Mouse (Mus musculus): Measurements from ENCODE around the gene Pex11g. TPM values are rescaled to one million over a fixed set of nuclear protein-coding genes. Genes with fewer than 3 reads are reported as not detected.
A peak's percentile ranks its signal among the peaks of the same experiment; 100 is the strongest.

Pex11g gene
- polyA plus RNA-seq, 3 experiments from 2014 or later, result 9.0 to 20.4 (median 16.7) TPM

DNA sequence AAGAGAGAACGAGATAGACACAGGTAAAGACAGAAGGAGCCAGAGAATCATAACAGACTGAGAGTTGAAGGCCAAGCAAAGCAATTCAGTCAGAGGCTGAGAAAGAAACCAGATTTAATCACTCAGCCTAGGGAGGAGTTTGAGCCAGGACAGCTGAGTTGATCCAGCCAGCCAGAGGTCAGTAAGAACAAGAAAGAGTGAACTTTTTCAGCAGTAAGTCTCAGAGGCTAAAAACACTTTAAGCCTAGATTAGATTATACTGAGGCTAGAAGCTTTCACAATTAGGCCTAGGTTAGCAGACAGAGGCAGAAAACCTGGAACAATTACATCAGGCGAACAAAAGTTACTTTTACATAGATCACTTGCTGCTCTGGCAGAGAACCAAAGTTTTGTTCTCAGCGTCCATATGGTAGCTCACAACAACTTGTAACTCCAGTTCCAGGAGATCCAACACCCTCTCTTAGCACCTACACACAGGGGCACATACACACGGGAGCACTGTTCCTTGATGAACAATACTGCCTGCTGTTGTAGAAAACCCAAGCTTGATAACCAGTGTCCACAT, 12.8 kb upstream of the Pex11g start:
- ATAC-seq, result no peak

DNA sequence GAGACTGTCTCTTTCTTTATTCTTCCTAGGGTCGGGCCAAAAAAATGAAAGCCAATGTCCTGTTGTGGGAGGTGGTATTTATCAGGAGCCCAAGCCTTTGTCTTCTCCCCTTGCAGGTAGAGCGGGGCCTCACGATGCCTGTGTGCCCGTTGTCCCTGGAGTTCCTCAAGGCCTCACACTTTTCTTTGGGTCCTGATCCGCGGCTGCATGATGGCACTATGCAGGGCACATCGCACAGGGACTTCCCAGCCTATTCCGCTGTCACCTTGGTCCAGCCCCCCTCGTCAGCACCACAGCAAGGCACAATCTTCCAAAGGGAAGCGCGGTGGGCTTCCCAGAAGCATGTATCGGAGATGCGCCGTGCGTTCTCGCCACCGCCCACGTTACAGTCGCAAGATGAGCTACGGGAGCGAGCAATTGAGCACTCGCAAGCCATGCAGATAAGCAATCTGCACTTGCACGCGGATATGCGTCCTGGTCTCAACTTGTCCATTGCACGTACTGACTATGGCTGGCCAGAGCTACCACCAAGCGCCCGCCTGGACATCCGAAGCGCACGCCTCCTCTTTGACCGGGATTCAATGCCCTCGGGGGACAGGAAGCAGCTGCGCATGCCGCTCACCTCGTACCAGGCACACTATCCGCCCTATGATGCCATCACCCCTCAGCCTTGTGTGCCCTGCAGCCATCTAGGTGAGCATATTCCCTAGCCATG, 8.4 kb upstream of the Pex11g start:
- peak; percentile 41 for ATAC-seq

DNA sequence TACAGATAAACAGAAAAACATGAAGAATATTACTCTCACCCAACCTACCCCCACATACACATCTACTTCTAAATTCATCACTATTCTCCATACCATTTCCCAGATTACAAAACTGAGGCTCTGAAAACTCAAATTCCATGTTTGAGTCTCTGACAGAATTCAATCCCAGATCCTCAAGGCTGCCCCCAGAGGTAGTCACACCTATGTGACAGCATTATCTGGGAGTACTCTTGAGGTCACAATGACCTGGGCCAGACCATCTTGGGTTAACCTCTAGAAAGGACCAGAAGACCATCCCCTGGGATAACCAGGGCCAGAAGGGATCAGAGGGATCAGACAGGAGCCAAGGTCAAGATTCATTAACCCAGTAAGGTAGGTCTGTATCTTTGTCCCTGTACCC, 3.1 kb upstream of the Pex11g start, which contains the start of gene Tex45:
Tex45 (plus strand) TSS at position 301 of the 400 bp plus-strand sequence.
- ATAC-seq, result no peak

DNA sequence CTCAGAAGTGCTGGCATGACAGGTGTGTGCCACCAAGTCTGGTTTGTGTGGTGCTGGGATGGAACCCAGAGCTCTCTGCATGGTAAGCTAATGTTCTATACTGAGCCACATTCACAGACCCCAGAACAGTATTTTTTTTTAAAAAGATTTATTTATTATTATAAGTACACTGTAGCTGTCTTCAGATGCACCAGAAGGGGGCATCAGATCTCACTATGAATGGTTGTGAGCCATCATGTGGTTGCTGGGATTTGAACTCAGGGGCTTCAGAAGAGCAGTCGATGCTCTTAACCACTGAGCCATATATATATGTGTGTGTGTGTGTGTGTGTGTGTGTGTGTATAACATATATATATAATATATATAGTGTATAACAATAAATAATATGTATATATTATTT, 1.4 kb upstream of the Pex11g start:
- ATAC-seq, result no peak

DNA sequence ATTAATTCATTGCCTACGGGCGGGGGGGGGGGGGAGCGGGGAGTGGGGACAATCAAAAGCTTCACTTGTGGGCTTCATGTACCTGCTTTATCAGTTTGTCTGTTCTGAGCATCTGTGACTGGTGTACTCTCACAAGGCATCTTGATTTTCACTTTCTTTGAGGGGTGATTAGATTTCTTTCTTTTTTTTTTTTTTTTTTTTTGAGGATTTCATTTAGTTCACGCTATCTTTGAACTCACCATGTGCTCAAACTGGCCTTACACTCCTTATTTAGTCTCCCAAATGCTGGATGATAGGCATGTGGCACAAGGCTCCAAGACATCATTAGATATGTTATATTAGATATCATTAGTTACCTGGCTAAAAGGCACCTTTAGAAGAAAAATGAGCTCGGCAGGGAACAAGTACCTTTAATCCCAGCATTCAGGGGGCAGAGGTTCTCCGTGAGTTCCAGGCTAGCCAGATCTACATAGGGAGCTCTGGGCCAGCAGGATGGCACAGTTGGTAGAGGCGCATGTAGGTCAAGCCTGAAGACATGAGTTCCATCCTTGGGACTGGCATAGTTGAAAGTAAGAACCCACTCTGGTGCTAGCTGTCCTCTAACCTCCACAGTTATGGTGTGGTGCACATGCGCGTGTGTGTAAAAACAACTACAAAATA, 536 bp upstream of the Pex11g start:
- no peak for ATAC-seq

DNA sequence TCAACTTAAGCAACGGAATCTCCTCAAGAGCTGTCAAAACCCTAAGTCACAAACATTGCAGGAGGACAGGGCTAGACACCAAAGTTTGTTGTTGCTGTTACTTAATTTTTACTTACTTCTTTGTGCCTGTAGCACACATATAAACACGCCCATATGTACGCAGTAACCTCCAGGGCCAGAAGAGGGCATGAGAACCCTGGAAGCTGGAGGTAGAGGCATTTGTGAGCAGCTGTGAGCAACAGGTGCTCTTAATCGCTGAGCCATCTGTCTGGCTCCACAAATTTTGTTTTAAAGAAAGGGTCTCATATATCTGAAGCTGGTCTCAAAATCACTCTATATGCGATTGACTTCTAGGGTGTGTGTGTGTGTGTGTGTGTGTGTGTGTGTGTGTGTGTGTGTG, 3.2 kb downstream of the Pex11g start:
- ATAC-seq, result no peak

DNA sequence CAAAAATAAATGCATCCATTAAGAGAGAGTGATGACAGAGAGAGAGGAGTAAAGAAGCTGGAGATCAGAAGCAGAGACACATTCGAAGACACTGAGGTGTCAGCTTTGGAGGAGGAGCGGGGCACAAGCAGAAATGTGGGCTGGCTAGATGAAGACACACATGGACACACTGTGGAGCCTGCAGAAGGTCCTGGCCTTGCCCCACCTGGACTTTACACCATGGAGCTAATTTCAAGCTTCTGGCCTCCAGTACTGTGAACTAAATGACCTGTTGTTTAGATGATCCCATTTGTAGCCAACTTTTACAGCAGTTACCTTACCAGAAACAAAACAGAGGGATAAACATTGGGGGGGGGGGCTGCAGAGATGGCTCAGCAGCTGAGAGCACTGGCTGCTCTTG, 4.2 kb downstream of the Pex11g start:
- ATAC-seq, result no peak

DNA sequence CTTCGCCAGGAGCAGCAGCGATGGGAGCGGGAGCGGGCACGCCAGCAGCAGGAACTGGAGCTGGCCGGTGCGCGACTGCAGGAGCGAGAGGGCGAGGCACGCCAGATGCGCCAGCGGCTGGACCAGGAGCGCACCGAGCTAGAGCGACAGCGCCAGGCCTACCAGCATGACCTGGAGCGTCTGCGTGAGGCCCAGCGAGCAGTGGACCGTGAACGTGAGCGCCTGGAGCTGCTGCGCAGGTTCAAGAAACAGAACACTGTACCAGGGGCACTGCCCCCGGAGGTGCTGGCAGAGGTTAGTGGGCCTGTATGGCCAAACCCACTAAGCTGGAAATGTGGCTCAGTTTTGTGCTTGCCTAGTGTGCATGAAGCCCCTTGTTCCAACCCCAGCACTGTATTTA, 15.5 kb downstream of the Pex11g start:
- ATAC-seq, result no peak

DNA sequence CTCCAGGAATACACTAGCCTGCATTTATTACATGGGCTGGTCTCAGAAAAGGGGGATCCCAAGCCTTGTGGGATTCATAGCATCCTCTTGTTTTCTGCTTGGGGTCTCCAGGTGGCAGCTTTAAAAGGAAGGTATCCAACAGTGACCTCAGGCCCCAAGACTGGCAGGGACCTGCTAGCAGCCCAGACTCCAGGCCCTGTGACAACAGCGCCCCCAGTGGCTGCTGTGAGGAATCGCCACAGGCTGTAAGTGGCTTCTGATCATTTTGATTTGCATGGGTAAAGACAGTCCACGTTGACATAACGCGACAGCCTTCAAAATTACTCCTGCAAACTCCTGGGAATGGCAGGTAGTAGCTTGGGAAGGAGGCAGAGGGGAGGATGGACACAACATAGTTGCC, 16.8 kb downstream of the Pex11g start:
- ATAC-seq, result peak; percentile 68

DNA sequence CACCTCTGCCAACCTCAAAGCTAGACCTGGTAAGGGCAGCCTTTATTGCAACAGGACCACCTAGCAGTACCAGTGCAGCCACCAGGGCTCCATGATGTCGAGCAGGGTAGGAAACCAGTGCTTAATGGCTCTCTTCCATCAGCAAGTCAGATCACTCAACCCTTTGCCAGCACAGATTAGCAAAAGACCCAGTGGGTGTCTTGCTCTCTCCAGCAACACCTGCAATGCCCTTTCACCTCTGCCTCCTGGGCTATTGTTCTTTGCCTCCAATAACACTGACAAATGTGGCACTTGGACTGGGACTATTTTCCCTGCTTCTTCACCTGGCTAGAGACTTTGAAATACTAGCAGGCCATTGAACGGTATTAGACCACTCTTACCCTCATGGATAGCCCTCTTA, 18.3 kb downstream of the Pex11g start:
- no peak for ATAC-seq

DNA sequence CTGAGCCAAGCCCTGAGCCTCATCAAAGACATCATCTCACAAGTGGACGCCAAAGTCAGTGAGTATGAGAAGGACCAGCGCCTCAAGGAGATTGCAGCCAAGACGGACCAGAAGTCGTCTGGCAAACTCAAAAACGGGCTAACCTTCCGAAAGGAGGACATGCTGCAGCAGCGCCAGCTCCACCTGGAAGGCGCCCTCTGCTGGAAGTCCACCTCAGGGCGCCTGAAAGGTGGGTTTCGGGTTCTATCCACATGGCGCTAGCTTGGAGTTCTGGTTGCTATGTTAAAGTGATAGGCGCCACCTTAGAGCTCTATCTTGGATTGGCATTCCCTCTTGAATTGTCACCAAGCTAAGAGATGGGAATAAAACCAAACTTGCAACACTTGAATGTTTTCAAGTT, 28.0 kb downstream of the Pex11g start:
- no peak for ATAC-seq

DNA sequence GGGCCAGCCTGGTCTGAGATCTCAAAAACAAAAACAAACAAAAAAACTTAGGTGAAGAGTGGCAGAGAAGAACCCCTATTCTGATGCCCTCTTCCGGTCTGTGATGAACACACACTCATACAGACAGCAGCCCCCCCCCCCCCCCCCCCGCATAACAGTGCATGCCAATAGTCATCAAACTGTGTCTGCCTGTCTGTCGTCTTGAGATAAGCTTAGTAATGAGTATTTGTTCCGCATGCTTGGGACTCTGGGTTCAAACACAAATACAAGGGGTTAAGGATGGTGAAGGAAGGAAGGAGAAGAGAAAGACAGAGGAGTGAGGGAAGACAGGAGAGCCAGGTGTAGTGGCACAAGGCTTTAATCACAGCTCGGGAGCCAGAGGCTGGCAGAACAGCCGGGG, 31.0 kb downstream of the Pex11g start:
- ATAC-seq, result no peak

DNA sequence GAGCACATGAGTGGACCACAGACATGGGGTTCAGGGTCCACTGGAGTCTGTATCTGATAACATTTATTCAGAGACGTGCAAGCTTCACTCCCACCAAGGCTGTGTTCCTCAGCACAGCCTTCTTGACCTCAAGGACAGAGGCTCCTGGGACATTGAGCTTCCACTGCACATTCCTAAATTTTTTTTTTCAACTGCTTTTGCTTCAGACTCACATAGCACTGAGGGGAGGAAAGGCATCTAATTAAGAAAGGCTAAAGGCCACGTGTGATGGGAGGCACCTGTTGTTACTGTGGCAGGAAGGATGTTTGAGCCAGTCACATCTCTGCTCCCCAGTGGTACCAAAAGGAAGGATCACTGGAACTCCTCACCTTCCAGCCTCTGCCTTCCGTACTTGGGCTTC, 36.4 kb downstream of the Pex11g start:
- no peak for ATAC-seq

DNA sequence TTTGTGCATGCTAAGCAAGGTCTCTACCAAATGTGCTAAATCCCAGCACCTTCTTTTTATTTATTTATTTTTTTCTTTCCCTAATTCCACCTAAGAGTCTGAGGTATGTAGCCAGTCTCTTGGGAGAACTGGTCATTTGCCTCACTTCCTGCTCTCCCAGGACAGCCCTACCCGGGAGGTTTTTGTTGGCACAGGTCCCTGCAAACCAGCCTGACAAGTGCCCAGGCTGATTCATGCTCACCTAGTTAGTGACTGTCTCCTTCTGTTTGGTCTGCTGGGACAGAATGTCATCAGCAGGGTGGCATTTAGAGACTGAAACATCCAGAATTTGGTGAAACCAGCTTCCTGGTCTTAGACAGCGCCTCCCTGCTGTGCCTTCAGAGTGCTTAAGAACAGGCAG, 37.5 kb downstream of the Pex11g start:
- no peak for ATAC-seq

DNA sequence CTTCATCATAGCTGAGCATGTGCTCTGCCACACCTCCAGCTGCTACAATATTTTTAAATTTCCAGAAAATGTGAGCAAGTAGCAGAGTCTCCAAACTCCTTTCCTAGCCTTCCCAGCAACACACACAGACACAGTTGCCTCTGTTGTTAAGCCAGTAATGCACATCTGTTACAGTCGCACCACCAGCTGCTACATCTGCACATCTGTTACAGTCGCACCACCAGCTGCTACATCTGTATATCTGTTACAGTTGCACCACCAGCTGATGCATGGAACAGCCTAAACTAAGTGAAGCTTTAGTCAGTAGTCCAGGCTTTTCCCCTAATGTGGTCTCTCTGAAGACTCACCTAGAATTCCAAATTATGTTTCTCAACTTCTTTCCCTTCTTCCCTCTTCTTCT, 39.1 kb downstream of the Pex11g start:
- no peak for ATAC-seq

DNA sequence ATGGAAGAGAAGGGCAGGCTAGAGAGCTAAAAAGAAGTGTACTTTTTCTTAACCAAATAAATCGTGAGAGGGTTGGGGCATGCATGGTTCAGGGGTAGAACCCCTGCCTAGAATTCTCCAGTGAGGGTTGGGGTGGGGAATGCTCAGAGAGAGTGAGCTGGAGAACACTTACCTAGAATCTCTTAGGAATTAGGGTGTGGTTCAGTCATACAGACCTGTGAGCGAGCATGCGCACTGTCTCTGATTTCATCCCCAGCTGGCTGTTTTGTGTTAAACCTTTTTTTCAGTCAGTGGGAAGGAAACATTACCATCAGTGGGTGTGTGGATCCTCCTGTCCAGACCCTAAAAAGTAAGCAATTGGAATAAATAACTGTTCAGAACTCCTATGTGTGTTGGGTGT, 41.3 kb downstream of the Pex11g start:
- ATAC-seq, result no peak

DNA sequence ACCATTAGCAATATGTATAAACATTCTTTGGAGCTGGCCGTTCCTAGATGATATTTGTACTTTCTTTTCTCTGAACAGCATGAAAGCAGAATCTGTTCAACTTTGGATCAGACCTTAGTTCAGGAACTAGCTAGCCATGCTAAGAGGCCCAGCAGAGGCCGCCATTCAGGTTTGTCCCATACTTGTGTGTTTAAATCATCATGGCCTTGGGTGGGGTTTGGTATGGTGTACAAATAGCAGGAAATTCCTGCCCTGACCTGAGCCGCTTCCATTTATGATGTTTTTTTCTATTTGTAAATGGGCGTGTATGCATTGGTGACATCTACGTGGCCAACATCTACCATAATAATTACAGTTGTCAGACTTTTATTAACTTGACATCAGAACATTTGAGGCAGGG, 42.3 kb downstream of the Pex11g start:
- ATAC-seq, result no peak

DNA sequence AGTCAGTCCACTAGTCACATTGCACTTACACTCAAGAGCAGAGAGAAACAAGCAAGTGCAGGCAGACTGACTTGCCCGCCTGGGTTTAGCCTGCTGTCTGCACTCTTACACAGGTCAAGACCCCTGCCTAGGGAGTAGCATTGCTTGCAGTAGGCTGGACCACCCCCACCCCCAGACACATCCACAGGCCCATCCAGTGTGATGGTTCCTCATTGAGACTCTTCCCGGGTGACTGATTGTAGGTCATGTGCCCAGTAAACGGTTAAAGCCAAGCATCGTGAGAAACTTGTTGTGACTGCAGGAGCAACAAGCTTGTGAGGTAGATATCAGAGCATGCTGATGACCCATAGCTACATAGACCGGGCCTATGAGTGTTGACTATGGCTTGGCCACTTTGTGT, 46.0 kb downstream of the Pex11g start:
- ATAC-seq, result no peak

DNA sequence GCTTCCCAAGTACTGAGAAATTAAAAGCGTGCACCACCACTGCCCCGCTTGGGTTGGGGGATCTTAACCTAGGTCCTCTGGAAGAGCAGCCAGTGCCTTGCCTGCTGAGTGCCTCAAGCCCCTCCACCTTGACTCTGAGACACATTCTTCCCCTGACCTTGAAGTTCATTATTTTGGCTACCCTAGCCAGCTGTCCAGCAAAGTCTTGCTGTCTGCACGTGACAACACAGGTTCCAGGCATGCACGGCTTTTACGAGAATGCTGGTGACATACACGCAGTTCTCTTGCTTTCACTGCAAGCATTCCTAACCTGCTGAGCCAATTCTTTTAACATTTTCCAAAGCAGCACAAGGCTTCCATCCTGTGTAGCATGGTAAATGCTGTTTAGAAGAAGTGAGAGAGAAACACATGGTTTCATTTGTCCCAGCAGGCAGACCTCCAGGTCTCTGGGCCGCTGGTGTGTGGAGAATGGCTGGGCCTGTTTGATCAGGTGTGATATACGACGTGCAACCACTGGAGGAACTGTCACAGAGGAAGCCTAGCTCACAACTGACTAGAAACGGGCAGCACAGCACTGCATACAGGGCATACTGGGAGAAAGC, 47.3 kb downstream of the Pex11g start:
- ATAC-seq, result no peak

DNA sequence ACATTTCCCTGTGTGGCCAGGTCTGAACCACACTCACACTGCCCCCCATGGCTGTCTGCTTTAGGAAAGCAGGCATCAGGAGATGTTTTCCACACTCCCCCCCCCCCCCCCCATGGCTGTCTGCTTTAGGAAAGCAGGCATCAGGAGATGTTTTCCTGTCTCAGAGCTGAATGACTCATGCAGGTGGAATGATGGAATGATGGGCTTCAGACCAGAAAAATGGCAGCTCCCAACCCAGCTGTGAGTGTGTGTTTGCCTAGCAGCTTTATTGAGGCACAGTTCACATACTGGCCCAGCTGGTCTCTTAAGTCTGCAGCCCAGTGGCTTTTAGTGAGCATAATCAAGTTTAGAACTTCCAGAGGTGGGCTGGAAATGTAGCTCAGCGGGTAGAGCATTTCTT, 49.4 kb downstream of the Pex11g start:
- ATAC-seq, result no peak

DNA sequence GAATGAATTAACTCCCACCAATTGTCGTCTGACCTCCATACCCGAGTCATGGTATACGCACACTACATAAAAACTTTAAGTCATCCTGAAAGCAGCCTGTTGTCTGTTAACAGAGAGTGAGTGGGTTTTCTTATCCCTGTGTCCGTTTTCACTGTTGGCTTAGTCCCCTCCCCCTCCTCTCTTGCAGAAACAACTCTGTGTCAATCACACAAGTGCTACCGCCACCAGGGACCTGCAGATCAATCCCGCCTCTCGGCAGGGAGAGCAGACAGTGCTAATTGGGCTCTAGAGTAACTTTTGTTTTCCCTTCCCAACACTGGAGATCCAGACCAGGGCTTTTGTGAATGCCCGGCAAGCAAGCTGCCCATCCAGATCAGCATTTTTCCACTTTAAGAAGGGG, 50.0 kb downstream of the Pex11g start:
- ATAC-seq, result no peak

DNA sequence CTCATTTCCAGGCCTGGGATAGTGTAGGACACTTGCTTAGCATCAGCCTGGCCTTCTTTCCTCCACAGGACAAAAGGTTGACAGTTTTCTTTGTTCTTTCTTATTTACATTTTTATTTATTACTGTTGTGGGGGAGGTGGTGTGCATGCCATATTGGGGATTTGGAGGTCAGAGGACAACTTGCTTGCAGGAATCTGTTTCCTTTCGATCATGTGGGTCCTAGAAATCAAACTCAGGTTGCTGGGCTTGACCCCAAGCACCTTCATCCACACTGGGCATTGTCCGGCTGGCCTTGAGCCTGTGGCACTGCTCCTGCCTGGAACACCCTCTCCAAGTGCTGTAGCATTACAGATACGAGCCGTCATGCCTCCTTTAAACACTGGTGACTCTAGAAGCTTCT, 50.6 kb downstream of the Pex11g start:
- ATAC-seq, result no peak

DNA sequence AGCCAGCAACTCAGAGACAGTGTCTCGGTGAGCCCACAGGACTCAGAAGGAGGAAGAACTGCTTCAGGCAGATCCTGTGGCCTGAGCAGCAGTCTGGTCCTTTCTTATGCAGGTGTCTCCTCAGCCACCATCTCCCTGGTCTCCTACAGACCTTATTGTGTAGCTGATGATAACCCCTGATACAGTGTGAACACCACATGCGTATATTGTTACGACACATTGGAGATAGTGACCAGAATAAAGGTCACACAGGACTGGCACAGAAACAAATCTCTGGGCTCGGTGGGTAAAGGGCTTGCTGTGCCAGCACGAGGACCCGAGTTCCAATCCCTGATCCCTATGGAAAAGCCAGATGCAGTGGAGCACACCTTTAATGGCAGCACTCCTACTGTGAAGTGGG, 51.8 kb downstream of the Pex11g start:
- no peak for ATAC-seq

DNA sequence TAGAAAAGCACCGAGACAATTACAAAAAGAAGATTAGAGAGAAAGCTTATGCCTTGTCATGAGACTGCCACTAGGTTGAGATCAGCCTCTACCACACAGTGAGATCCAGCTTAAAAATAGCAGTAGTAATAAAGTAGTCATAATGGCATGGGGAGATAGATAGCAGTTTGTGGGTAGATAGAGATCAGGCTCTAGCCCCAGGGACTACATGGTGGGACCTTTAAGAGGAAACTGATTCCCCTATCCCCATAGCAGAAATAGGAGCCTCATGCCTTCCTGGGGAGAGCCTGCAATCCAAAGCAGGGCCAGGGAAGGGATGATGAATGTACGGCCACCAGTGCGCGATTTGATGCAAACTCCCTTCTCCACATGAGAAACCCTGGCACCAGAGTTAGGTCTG, 52.2 kb downstream of the Pex11g start:
- ATAC-seq, result no peak
